Mouse (Mus musculus) embryonic facial prominence, embryonic 14.5 days (tissue): ENCODE data around the gene Ttll11. TPM values are rescaled to one million over a fixed set of nuclear protein-coding genes. Genes with fewer than 3 reads are reported as not detected.

Experiments
- ATAC-seq: fragments of 200-750 bp; cut with Nextera tagmentation; 2 replicates; pipeline ENCODE4 v1.8.0; 2017; ENCODE audit warnings: low read depth, moderate number of reproducible peaks, moderate TSS enrichment
- DNase-seq: peaks from one replicate; pipeline ENCODE4 v3.0.0-alpha.2; 2015; ENCODE audit warnings: low spot score
- H3K27ac ChIP-seq: fragments of 300-500 bp; sonication (generic); replicated peaks from 2 replicates; pipeline ENCODE4 v1.5.1; 2014; ENCODE audit warnings: low read depth, mild to moderate bottlenecking, low read length, moderate library complexity
- H3K27me3 ChIP-seq: fragments of 300-500 bp; sonication (generic); replicated peaks from 2 replicates; pipeline ENCODE4 v1.6.1; 2014; ENCODE audit warnings: low read length; ENCODE audit not compliant: control insufficient read depth, insufficient read depth
- H3K36me3 ChIP-seq: fragments of 300-500 bp; sonication (generic); 2 replicates; pipeline ENCODE4 v1.6.1; 2014; ENCODE audit warnings: low read length, mixed read lengths; ENCODE audit not compliant: control insufficient read depth, insufficient read depth
- H3K4me1 ChIP-seq: fragments of 300-500 bp; sonication (generic); 2 replicates; pipeline ENCODE4 v1.6.1; 2014; ENCODE audit warnings: antibody characterized with exemption, low read length; ENCODE audit not compliant: control insufficient read depth, insufficient read depth
- H3K4me2 ChIP-seq: fragments of 300-500 bp; sonication (generic); 2 replicates; pipeline ENCODE4 v1.6.1; 2014; ENCODE audit warnings: low read depth, mild to moderate bottlenecking, low read length, moderate library complexity, mixed read lengths
- H3K4me3 ChIP-seq: fragments of 300-500 bp; sonication (generic); 2 replicates; pipeline ENCODE4 v1.5.1; 2014; ENCODE audit warnings: low read depth, mild to moderate bottlenecking, low read length
- H3K9ac ChIP-seq: fragments of 300-500 bp; sonication (generic); 2 replicates; pipeline ENCODE4 v1.6.1; 2014; ENCODE audit warnings: low read depth, mild to moderate bottlenecking, low read length, moderate library complexity, mixed read lengths
- H3K9me3 ChIP-seq: fragments of 300-500 bp; sonication (generic); 2 replicates; pipeline ENCODE4 v1.6.1; 2016; ENCODE audit warnings: low read length; ENCODE audit not compliant: control insufficient read depth
- WGBS: fragments of 180-500 bp; shearing (Covaris S2); extraction: QIAGEN DNeasy Blood & Tissue Kit; methylation state at CpG from one replicate; pipeline ENCODE4 v1.1.7; 2014; 5-methylcytosine and 5-hydroxymethylcytosine counted together
- polyA plus RNA-seq: library from polyadenylated mRNA; unstranded; fragments of >200 nt; fragmentation: Nextera tagmentation; extraction: Ambion mirVana; gene quantifications from 2 replicates; pipeline ENCODE4 v1.2.1, GENCODE M21; 2014

Gene Ttll11
- polyA plus RNA-seq, 1 experiment from 2014 or later, result 1.8 TPM

DNA sequence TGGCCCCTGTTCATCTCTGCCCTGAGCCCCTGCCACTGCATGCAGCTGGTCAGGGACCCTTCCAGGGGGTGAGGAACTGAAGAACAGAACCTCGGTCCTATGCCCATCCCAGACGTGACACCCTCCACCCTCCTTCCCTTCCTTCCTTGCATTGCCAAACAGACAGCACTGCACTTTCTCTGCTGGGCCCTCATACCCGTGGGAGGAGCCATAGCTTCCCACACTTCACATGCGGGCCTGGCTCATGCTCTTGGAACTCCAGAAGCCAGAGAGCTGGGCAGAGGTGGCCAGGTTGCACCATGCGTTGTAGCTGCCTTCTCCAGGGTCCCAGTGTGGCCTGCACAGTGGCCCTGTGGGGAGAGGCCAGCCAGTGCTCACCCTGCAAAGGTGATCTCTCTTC lies 251.1 kb downstream of the Ttll11 start:
- H3K36me3 ChIP-seq, result peaks cover 68% of the 10 kb centered on the region

DNA sequence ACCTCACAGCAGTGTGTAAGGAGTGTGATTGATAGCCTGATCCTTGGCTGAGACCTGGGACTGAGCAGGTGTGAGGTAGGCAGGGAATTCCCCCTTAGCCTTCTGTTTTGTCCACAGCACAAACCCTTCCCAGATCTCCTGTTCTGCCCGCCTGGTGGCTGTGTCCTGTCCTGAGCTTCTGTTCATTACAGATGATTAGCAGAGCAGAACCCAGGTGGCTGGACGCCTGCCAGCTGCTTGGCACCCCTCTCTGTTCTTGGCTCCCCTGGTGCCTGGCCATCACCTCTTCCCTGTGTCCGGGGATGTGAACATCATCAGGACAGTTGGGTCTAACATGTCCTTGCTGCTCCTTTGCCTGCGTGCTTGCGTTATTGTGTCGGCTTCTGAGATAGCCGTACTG lies 256.0 kb downstream of the Ttll11 start:
- no peak overlapping the region for H3K27ac ChIP-seq
- 88% methylated on average over 7 of the region's 7 CpGs for WGBS
- no peaks in the 10 kb centered on the region for H3K9me3 ChIP-seq
- DNase-seq, result no peak
- no peaks in the 10 kb centered on the region for H3K4me1 ChIP-seq
- no peak overlapping the region for H3K4me2 ChIP-seq
- H3K36me3 ChIP-seq, result peaks cover 91% of the 10 kb centered on the region
- no peak for ATAC-seq
- no peaks in the 10 kb centered on the region for H3K27me3 ChIP-seq
- no peak overlapping the region for H3K9ac ChIP-seq
- no peak overlapping the region for H3K4me3 ChIP-seq

More for the DNA sequence above, 251.1 kb downstream of the Ttll11 start:
- no peaks in the 10 kb centered on the region for H3K27me3 ChIP-seq
- DNase-seq, result no peak
- H3K4me2 ChIP-seq, result no peak overlapping the region
- H3K4me3 ChIP-seq, result no peak overlapping the region
- peak overlapping the region; percentile 33 for H3K27ac ChIP-seq
- no peaks in the 10 kb centered on the region for H3K9me3 ChIP-seq
- no peak for ATAC-seq
- 22% methylated on average over 5 of the region's 5 CpGs for WGBS
- H3K9ac ChIP-seq, result no peak overlapping the region
- H3K4me1 ChIP-seq, result no peaks in the 10 kb centered on the region

DNA sequence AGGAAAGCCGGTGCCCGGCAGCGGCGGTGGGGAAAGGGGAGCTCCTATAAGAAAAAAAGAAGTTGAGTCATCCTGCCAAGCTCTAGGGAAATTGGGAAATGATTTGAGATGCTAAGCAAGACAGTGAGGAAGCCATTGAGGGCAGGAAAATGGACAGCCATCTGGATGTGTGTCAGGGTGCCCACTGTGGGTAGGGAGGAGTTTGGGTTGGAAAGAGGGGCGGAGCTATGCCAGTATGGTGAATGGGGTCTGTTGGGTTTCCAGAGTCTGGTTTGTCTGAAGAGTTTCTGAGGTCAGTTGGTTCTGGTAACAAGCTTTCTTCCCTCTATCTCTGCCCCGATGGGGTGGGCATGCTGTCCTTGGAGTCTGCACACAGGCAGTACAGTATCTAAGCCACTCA lies 256.4 kb downstream of the Ttll11 start:
- H3K36me3 ChIP-seq, result peaks cover 91% of the 10 kb centered on the region
- 94% methylated on average over 6 of the region's 6 CpGs for WGBS
- ATAC-seq, result no peak

DNA sequence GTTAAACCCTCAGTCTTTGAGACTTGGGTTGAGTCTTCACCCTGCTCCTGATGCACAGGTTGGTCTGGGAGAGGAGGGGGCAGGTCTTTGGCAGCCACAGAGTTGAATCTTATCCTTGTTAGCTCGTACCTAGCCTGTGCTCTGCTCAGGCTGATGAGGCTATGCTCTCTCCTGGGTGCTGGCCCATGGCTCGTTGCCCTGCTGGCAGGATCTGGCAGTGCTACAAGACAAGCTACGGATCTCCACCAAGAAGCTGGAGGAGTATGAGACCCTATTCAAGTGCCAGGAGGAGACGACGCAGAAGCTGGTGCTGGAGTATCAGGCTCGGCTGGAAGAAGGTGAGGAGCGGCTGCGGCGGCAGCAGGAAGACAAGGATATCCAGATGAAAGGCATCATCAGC lies 256.9 kb downstream of the Ttll11 start:
- H3K4me2 ChIP-seq, result no peak overlapping the region
- H3K36me3 ChIP-seq, result peaks cover 91% of the 10 kb centered on the region
- H3K9me3 ChIP-seq, result no peaks in the 10 kb centered on the region
- 94% methylated on average over 9 of the region's 9 CpGs for WGBS
- no peaks in the 10 kb centered on the region for H3K27me3 ChIP-seq
- no peak overlapping the region for H3K9ac ChIP-seq
- no peak overlapping the region for H3K27ac ChIP-seq
- no peak for ATAC-seq
- H3K4me3 ChIP-seq, result no peak overlapping the region
- no peak for DNase-seq
- H3K4me1 ChIP-seq, result no peaks in the 10 kb centered on the region

More for the DNA sequence above, 256.4 kb downstream of the Ttll11 start:
- H3K4me3 ChIP-seq, result no peak overlapping the region
- DNase-seq, result no peak
- no peaks in the 10 kb centered on the region for H3K4me1 ChIP-seq
- H3K27ac ChIP-seq, result no peak overlapping the region
- no peaks in the 10 kb centered on the region for H3K27me3 ChIP-seq
- H3K9me3 ChIP-seq, result no peaks in the 10 kb centered on the region
- no peak overlapping the region for H3K4me2 ChIP-seq
- H3K9ac ChIP-seq, result no peak overlapping the region

DNA sequence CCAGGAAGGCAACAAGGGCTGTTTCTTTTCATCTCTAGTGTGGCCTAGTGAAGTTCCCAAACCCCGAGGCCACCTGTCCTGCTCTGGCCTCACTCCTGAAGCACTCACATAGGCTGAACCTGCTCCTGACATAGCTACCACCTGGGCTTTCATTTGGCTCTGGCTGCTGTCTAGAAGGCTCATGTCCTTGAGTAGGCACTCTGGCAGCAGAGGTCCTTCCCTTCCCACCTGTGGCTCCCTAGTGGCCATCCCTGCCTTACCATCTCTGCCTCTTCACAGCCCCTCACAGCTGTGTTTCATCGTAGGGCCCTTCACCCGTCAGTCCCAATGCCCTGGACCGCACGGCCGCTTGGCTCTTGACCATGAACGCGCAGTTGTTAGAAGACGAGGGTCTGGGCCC lies 258.8 kb downstream of the Ttll11 start:
- Histone ChIP-seq H3K4me3 (no peak overlapping the region), H3K9me3 (no peaks in the 10 kb centered on the region), H3K36me3 (peaks cover 91% of the 10 kb centered on the region), H3K4me2 (no peak overlapping the region), H3K27me3 (no peaks in the 10 kb centered on the region), H3K27ac (no peak overlapping the region), H3K9ac (no peak overlapping the region), H3K4me1 (no peaks in the 10 kb centered on the region)
- ATAC-seq, result no peak
- WGBS, result 91% methylated on average over 9 of the region's 9 CpGs
- no peak for DNase-seq

DNA sequence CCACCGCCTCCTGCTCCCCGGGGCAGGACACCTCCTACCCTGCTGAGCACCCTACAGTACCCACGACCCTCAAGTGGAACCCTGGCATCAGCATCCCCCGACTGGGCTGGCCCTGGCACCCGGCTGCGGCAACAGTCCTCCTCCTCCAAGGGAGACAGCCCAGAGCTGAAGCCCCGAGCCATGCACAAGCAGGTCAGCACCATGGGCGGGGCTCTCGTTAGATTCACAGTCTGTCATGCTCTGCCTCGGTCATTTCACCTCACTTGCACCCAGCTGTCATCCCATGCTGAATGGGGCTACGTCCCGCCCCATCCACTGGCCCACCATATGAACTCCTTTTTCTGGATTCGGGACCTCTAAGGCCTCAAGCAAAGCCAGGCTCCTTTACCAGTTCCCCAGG lies 259.2 kb downstream of the Ttll11 start:
- Histone ChIP-seq H3K36me3 (peaks cover 91% of the 10 kb centered on the region), H3K4me1 (no peaks in the 10 kb centered on the region), H3K4me2 (no peak overlapping the region), H3K9ac (no peak overlapping the region), H3K4me3 (no peak overlapping the region), H3K27ac (no peak overlapping the region), H3K27me3 (no peaks in the 10 kb centered on the region), H3K9me3 (no peaks in the 10 kb centered on the region)
- DNase-seq, result no peak
- 89% methylated on average over 10 of the region's 13 CpGs for WGBS
- no peak for ATAC-seq

DNA sequence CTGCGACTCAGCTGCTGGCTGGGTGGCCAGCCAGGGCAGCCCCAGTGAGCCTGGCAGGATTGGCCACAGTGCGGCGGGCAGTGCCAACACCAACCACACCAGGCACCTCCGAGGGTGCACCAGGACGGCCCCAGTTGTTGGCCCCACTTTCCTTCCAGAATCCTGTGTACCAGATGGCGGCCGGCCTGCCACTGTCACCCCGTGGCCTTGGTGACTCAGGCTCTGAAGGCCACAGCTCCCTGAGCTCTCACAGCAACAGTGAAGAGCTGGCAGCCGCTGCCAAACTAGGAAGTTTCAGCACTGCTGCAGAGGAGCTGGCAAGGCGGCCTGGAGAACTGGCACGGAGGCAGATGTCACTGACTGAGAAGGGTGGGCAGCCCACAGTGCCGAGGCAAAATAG lies 259.6 kb downstream of the Ttll11 start:
- Histone ChIP-seq H3K27me3 (no peaks in the 10 kb centered on the region), H3K4me1 (no peaks in the 10 kb centered on the region), H3K36me3 (peaks cover 91% of the 10 kb centered on the region), H3K9ac (no peak overlapping the region), H3K27ac (no peak overlapping the region), H3K4me3 (no peak overlapping the region), H3K9me3 (no peaks in the 10 kb centered on the region), H3K4me2 (no peak overlapping the region)
- ATAC-seq (no peak), DNase-seq (no peak)
- 92% methylated on average over 12 of the region's 12 CpGs for WGBS

DNA sequence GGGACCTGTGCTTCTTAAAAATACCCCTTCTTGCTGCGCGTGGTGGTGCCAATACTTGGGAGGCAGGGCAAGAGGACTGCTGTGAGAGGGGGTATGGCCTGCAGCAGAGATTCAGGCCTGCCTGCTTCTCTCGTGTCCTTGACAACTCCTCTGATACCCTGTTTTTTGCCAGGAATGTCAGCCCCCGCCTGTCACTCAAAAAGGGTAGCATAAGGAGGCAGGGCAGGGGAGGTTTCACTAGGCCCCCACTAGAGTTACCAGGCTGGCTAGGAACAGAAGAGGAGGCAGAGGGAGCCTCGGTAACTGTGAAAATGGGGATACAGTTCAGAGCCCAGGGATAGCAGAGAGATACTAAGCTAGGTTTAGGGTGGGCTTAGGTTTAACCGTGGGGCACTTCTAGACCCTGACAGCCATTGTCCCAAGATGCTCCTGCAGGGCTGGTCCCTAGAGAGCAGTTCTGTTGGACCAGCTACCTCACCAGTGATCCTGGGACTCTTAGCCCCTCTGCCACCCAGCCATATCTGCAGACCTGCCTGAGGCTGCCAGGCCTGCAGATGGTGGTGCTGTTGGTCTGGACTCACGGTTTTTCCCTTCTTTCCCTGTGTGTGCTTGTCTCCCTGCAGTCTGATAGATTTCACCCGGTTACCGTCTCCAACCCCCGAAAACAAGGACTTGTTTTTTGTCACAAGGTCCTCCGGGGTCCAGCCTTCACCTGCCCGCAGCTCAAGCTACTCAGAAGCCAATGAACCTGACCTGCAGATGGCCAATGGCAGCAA lies 260.3 kb downstream of the Ttll11 start:
- Histone ChIP-seq H3K4me2 (no peak overlapping the region), H3K4me3 (no peak overlapping the region), H3K9me3 (no peaks in the 10 kb centered on the region), H3K27ac (no peak overlapping the region), H3K4me1 (0 out of 2 replicates have a peak, but pooled peaks cover 2% of the 10 kb centered on the region), H3K9ac (no peak overlapping the region), H3K27me3 (no peaks in the 10 kb centered on the region), H3K36me3 (peaks cover 89% of the 10 kb centered on the region)
- no peak for ATAC-seq
- no peak for DNase-seq
- 87% methylated on average over 12 of the region's 12 CpGs for WGBS

DNA sequence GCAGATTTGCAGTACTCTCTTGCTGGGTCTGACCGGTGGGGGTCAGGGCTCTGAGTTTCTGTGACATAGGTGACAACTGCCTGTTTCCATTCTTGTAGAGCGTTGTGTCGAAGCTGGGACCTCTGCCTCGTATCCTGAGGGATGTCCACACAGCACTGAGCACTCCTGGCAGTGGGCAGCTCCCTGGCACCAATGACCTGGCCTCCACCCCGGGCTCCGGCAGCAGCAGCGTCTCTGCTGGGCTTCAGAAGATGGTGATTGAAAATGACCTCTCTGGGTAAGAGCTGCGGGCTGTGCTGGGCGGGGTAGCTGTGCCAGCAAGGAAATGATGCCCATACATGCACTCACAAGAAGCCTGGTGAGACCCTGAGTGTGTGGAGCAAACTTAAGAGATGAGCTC lies 261.1 kb downstream of the Ttll11 start:
- 91% methylated on average over 9 of the region's 9 CpGs for WGBS
- 0 out of 2 replicates have a peak, but pooled peaks cover 4% of the 10 kb centered on the region for H3K4me1 ChIP-seq
- ATAC-seq (no peak), DNase-seq (no peak)
- H3K36me3 ChIP-seq, result peaks cover 93% of the 10 kb centered on the region
- no peak overlapping the region for H3K27ac ChIP-seq
- no peak overlapping the region for H3K4me2 ChIP-seq
- no peaks in the 10 kb centered on the region for H3K27me3 ChIP-seq
- no peaks in the 10 kb centered on the region for H3K9me3 ChIP-seq
- no peak overlapping the region for H3K9ac ChIP-seq
- no peak overlapping the region for H3K4me3 ChIP-seq
